Mouse (Mus musculus) stomach, postnatal 0 days (tissue): ENCODE results near the gene Nckap1l. TPM values are rescaled to one million over a fixed set of nuclear protein-coding genes. Genes with fewer than 3 reads are reported as not detected.

Experiments used
- ATAC-seq: fragments of 200-750 bp; cut with Nextera tagmentation; 2 replicates; pipeline ENCODE4 v1.8.0; 2017; ENCODE audit not compliant: low FRiP score, low TSS enrichment
- DNase-seq: peaks from one replicate; pipeline ENCODE4 v3.0.0-alpha.2; 2016; ENCODE audit warnings: low spot score
- H3K27ac ChIP-seq: fragments of 300-500 bp; sonication (generic); replicated peaks from 2 replicates; pipeline ENCODE4 v1.5.1; 2014; ENCODE audit warnings: mild to moderate bottlenecking, control low read depth
- H3K27me3 ChIP-seq: fragments of 300-500 bp; sonication (generic); 2 replicates; pipeline ENCODE4 v1.6.1; 2014; ENCODE audit warnings: low read length; ENCODE audit not compliant: control insufficient read depth, insufficient read depth
- H3K36me3 ChIP-seq: fragments of 300-500 bp; sonication (generic); 2 replicates; pipeline ENCODE4 v1.6.1; 2014; ENCODE audit warnings: low read length, mixed read lengths; ENCODE audit not compliant: control insufficient read depth, insufficient read depth
- H3K4me1 ChIP-seq: fragments of 300-500 bp; sonication (generic); replicated peaks from 2 replicates; pipeline ENCODE4 v1.6.1; 2014; ENCODE audit warnings: antibody characterized with exemption; ENCODE audit not compliant: control insufficient read depth, insufficient read depth
- H3K4me2 ChIP-seq: fragments of 300-500 bp; sonication (generic); replicated peaks from 2 replicates; pipeline ENCODE4 v1.6.1; 2014; ENCODE audit warnings: low read depth, mild to moderate bottlenecking, control low read depth, moderate library complexity
- H3K4me3 ChIP-seq: fragments of 300-500 bp; sonication (generic); 2 replicates; pipeline ENCODE4 v1.5.1; 2014; ENCODE audit warnings: low read depth, low read length, control low read depth
- H3K9ac ChIP-seq: fragments of 300-500 bp; sonication (generic); 2 replicates; pipeline ENCODE4 v1.6.1; 2014; ENCODE audit warnings: mild to moderate bottlenecking, low read length, control low read depth, mixed read lengths
- H3K9me3 ChIP-seq: fragments of 300-500 bp; sonication (generic); 2 replicates; pipeline ENCODE4 v1.6.1; 2016; ENCODE audit warnings: low read length; ENCODE audit not compliant: control insufficient read depth
- CTCF ChIP-seq: IDR thresholded peaks from 2 replicates; pipeline ENCODE4 v1.5.1; 2016; ENCODE audit warnings: antibody characterized with exemption, low read depth, mild to moderate bottlenecking, moderate library complexity
- EP300 ChIP-seq: optimal IDR thresholded peaks from 2 replicates; pipeline ENCODE3; 2016; ENCODE audit warnings: antibody characterized with exemption
- WGBS: fragments of 180-500 bp; shearing (Covaris S2); extraction: QIAGEN DNeasy Blood & Tissue Kit; methylation state at CpG from one replicate; pipeline ENCODE4 v1.1.7; 2014; 5-methylcytosine and 5-hydroxymethylcytosine counted together
- polyA plus RNA-seq: library from polyadenylated mRNA; unstranded; fragments of >200 nt; fragmentation: Nextera tagmentation; extraction: Ambion mirVana; gene quantifications from 2 replicates; pipeline ENCODE4 v1.2.1, GENCODE M21; 2015

The Nckap1l gene
- polyA plus RNA-seq, 1 experiment from 2014 or later = 1.5 TPM

- WGBS = 2% methylated on average over 47 of the region's 63 CpGs
- H3K27ac ChIP-seq = peak within 1 kb of the TSS; percentile 13; the same call in 1 of the 2 replicates
Observed at GRCm38 (mm10) chr15:103502435-103503250, 49.0 kb downstream of the Nckap1l start, which contains the start of gene Pde1b. Gene Pde1b, plus strand, starts transcription at chr15:103503034.

GRCm38 (mm10) chr15:103503251-103503600 lies 49.6 kb downstream of the Nckap1l start:
- no peaks in the 10 kb centered on the region for H3K27me3 ChIP-seq
- WGBS = 3% methylated on average over 12 of the region's 15 CpGs
- H3K36me3 ChIP-seq = no peaks in the 10 kb centered on the region
- H3K4me2 ChIP-seq = peak overlapping the region; percentile 89
- no peaks in the 10 kb centered on the region for H3K4me1 ChIP-seq
- peak overlapping the region; percentile 55 for H3K4me3 ChIP-seq
- no peak overlapping the region; the same call in 1 of the 2 replicates for H3K27ac ChIP-seq
- DNase-seq (no peak), ATAC-seq (no peak)
- no peaks in the 10 kb centered on the region for H3K9me3 ChIP-seq
- peak overlapping the region; percentile 64 for H3K9ac ChIP-seq
- no peak for TF ChIP-seq CTCF
- TF ChIP-seq EP300 = no peak

More at GRCm38 (mm10) chr15:103502435-103503250, 49.0 kb downstream of the Nckap1l start, which contains the start of gene Pde1b:
- H3K4me2 ChIP-seq = peak within 1 kb of the TSS; percentile 89
- no peaks in the 10 kb centered on the region for H3K27me3 ChIP-seq
- no peak for TF ChIP-seq EP300
- peak; percentile 15; the same call in 1 of the 2 replicates for TF ChIP-seq CTCF
- no peaks in the 10 kb centered on the region for H3K36me3 ChIP-seq
- peak within 1 kb of the TSS; percentile 55 for H3K4me3 ChIP-seq
- peak within 1 kb of the TSS; percentile 64 for H3K9ac ChIP-seq
- H3K9me3 ChIP-seq = no peaks in the 10 kb centered on the region
- peak; percentile 78 for DNase-seq
- peak; percentile 91 for ATAC-seq
- no peaks in the 10 kb centered on the region for H3K4me1 ChIP-seq

- Histone ChIP-seq H3K4me3 (peak overlapping the region; percentile 55), H3K36me3 (no peaks in the 10 kb centered on the region), H3K27ac (no peak overlapping the region), H3K9me3 (no peaks in the 10 kb centered on the region), H3K27me3 (no peaks in the 10 kb centered on the region), H3K4me1 (no peaks in the 10 kb centered on the region), H3K4me2 (peak overlapping the region; percentile 89), H3K9ac (0 out of 2 replicates have a peak overlapping the region, but pooled peaks have one; percentile 64)
- TF ChIP-seq CTCF (no peak), EP300 (no peak)
- DNase-seq = no peak
- 51% methylated on average over 12 of the region's 12 CpGs for WGBS
- no peak for ATAC-seq
Observed at GRCm38 (mm10) chr15:103503660-103504059, 50.1 kb downstream of the Nckap1l start.

- H3K27me3 ChIP-seq = no peaks in the 10 kb centered on the region
- no peaks in the 10 kb centered on the region for H3K9me3 ChIP-seq
- H3K4me3 ChIP-seq = no peak overlapping the region
- WGBS = 52% methylated on average over 3 of the region's 3 CpGs
- ATAC-seq = no peak
- H3K36me3 ChIP-seq = no peaks in the 10 kb centered on the region
- no peak for DNase-seq
- no peak overlapping the region for H3K4me2 ChIP-seq
- no peak for TF ChIP-seq CTCF
- H3K9ac ChIP-seq = no peak overlapping the region
- H3K27ac ChIP-seq = no peak overlapping the region
- H3K4me1 ChIP-seq = no peaks in the 10 kb centered on the region; the same call in 1 of the 2 replicates
Observed at GRCm38 (mm10) chr15:103509317-103509716, 55.7 kb downstream of the Nckap1l start.

- DNase-seq = no peak
- Histone ChIP-seq H3K4me3 (no peak overlapping the region), H3K9me3 (no peaks in the 10 kb centered on the region), H3K27me3 (no peaks in the 10 kb centered on the region), H3K9ac (no peak overlapping the region), H3K27ac (no peak overlapping the region), H3K4me2 (no peak overlapping the region), H3K4me1 (no peaks in the 10 kb centered on the region; the same call in 1 of the 2 replicates), H3K36me3 (no peaks in the 10 kb centered on the region)
- 69% methylated on average over 1 of the region's 1 CpGs for WGBS
- TF ChIP-seq EP300 = no peak
- TF ChIP-seq CTCF = no peak
- no peak for ATAC-seq
Observed at GRCm38 (mm10) chr15:103511652-103512051, 58.1 kb downstream of the Nckap1l start.

- Histone ChIP-seq H3K36me3 (no peaks in the 10 kb centered on the region), H3K4me1 (no peaks in the 10 kb centered on the region; the same call in 1 of the 2 replicates), H3K4me3 (peak overlapping the region; percentile 21; the same call in 1 of the 2 replicates), H3K4me2 (peak overlapping the region; percentile 42), H3K27ac (peak overlapping the region; percentile 63; the same call in 1 of the 2 replicates), H3K27me3 (no peaks in the 10 kb centered on the region), H3K9ac (no peak overlapping the region), H3K9me3 (no peaks in the 10 kb centered on the region)
- DNase-seq (no peak), ATAC-seq (peak; percentile 55)
- TF ChIP-seq CTCF = no peak
- no peak for TF ChIP-seq EP300
- 10% methylated on average over 7 of the region's 7 CpGs for WGBS
Observed at GRCm38 (mm10) chr15:103513621-103514031, 60.0 kb downstream of the Nckap1l start.
